Mouse (Mus musculus): Measurements from ENCODE around the gene Krt31. TPM values are rescaled to one million over a fixed set of nuclear protein-coding genes. Genes with fewer than 3 reads are reported as not detected.

The Krt31 gene
- polyA plus RNA-seq (2016; fragmentation: Nextera tagmentation; extraction: Ambion mirVana) = not detected in 2 replicates

DNA sequence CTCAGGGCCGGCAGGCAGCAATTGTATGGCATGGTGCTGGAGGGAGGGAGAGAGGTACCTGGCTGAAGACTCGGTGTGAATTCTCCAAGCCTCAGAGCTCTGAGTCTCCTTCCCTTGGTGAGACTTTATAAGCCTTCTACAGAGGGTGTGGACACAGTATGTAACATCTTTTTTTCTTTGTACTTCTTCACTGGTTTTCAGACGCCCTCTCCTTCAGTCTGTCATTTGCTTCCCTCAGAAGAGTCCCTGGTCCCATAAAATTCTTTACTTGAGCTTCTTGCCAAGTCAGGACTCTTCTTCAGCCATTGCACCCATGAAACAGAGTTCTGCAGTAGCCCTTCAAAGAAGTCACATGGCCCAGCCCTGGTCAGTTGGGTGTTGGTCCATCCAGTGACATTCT is at the start of gene Krt31:
Gene Krt31 (minus strand): TSS at position 101 of the 400 bp plus-strand sequence.
- no peaks in the 10 kb centered on the region for H3K27me3 ChIP-seq (replicated peaks; ENCODE audit: low read depth, poor library complexity, severe bottlenecking)
- no peak within 1 kb of the TSS for H3K4me3 ChIP-seq
- H3K36me3 ChIP-seq (replicated peaks) = no peaks in the 10 kb centered on the region
- DNase-seq (ENCODE audit: low spot score) = no peak
- WGBS = 86% methylated on average over 3 of the region's 3 CpGs
- no peaks in the 10 kb centered on the region for H3K9me3 ChIP-seq
- no peak within 1 kb of the TSS for H3K27ac ChIP-seq (replicated peaks)
- no peaks in the 10 kb centered on the region for H3K4me1 ChIP-seq

DNA sequence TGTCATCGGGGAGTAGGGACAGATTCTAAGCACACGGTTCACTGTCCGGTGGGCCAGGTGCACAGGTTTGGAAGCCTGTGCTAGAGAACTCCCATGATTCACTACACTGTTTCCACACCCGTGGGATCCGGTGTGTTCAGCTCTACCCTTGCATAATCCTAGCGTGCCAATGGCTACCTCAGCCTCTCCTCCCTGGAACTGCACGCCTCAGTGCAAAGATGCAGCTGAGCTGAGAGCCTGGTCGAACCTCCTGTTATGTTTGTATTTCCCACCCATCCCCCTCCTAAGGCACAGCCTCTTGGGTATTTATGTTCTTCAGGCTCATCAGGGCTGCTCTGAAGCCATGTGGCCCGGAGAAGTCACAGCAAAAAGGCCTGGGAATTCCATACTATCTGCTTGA is 47.5 kb upstream of the Krt31 start:
- no peaks in the 10 kb centered on the region for H3K36me3 ChIP-seq (replicated peaks)
- no peaks in the 10 kb centered on the region for H3K27me3 ChIP-seq (replicated peaks; ENCODE audit: low read depth, poor library complexity, severe bottlenecking)
- DNase-seq (ENCODE audit: low spot score) = no peak
- 74% methylated on average over 9 of the region's 9 CpGs for WGBS
- no peak overlapping the region for H3K27ac ChIP-seq (replicated peaks)
- H3K4me3 ChIP-seq = no peak overlapping the region
- peaks cover 17% of the 10 kb centered on the region for H3K4me1 ChIP-seq
- no peaks in the 10 kb centered on the region for H3K9me3 ChIP-seq

GRCm38 (mm10) chr11:100096141-100096540 is 45.8 kb upstream of the Krt31 start, which contains the start of gene Krt35:
Gene Krt35 (minus strand): TSS chr11:100096241.
- no peak for DNase-seq (ENCODE audit: low spot score)
- 86% methylated on average over 9 of the region's 9 CpGs for WGBS
- Histone ChIP-seq H3K27me3 (replicated peaks; ENCODE audit: low read depth, poor library complexity, severe bottlenecking) (no peaks in the 10 kb centered on the region), H3K36me3 (replicated peaks) (no peaks in the 10 kb centered on the region), H3K9me3 (no peaks in the 10 kb centered on the region), H3K4me1 (peaks cover 19% of the 10 kb centered on the region), H3K27ac (replicated peaks) (no peak within 1 kb of the TSS), H3K4me3 (no peak within 1 kb of the TSS)

GRCm38 (mm10) chr11:100088378-100089025 is 38.2 kb upstream of the Krt31 start:
- H3K36me3 ChIP-seq (replicated peaks) = no peaks in the 10 kb centered on the region
- no peak overlapping the region for H3K27ac ChIP-seq (replicated peaks)
- WGBS = 70% methylated on average over 7 of the region's 7 CpGs
- no peaks in the 10 kb centered on the region for H3K27me3 ChIP-seq (replicated peaks; ENCODE audit: low read depth, poor library complexity, severe bottlenecking)
- H3K4me1 ChIP-seq = peaks cover 2% of the 10 kb centered on the region; the same call in 1 of the 2 replicates
- H3K9me3 ChIP-seq = 0 out of 2 replicates have a peak, but pooled peaks cover 2% of the 10 kb centered on the region
- no peak overlapping the region for H3K4me3 ChIP-seq
- DNase-seq (ENCODE audit: low spot score) = no peak

DNA sequence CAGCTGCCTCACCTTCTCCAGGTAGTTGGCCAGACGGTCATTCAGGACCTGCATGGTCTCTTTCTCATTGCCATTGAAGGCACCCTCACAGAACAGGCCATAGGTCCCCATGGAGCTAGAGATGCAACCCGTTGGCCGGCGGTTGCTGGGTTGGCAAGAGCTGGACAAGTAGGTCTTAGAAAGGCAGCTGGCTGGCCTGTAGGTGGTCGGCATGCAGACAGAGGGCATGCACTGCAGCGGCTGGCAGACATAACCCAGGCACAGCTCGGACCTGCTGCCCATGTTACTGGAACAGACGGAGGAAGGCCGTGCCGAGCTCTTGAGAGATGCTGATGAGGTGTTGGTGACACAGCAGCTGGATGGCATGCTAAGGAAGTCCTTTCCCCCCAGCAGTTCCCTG is 37.5 kb upstream of the Krt31 start, which contains the start of gene Krt32:
Gene Krt32 (minus strand): TSS at position 366 of the 400 bp plus-strand sequence.
- Histone ChIP-seq H3K9me3 (0 out of 2 replicates have a peak, but pooled peaks cover 2% of the 10 kb centered on the region), H3K27ac (replicated peaks) (no peak within 1 kb of the TSS), H3K4me1 (peaks cover 2% of the 10 kb centered on the region; the same call in 1 of the 2 replicates), H3K4me3 (no peak within 1 kb of the TSS), H3K27me3 (replicated peaks; ENCODE audit: low read depth, poor library complexity, severe bottlenecking) (no peaks in the 10 kb centered on the region), H3K36me3 (replicated peaks) (no peaks in the 10 kb centered on the region)
- 92% methylated on average over 10 of the region's 10 CpGs for WGBS
- DNase-seq (ENCODE audit: low spot score) = no peak

DNA sequence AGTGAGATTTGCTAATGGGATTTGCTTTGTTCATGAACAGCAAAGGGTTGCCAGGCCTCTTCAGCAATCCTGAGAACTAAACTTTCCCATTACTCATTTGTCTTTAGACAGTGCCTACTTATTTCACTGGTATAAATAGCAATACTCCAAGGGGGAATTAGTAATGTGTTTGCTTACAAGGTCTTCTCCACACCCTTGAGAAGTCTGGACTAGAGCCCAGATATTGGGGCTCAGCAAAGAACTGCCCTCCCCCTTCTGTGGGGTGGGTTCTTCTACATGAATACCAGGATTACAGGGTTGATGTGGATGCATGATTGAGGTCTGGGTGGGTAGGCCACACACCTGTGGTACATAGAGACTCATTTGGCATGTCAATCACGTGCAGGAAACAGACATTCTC is 23.5 kb upstream of the Krt31 start:
- Histone ChIP-seq H3K9me3 (no peaks in the 10 kb centered on the region), H3K27me3 (replicated peaks; ENCODE audit: low read depth, poor library complexity, severe bottlenecking) (no peaks in the 10 kb centered on the region), H3K27ac (replicated peaks) (no peak overlapping the region), H3K4me3 (no peak overlapping the region), H3K4me1 (no peaks in the 10 kb centered on the region), H3K36me3 (replicated peaks) (no peaks in the 10 kb centered on the region)
- 64% methylated on average over 1 of the region's 1 CpGs for WGBS
- no peak for DNase-seq (ENCODE audit: low spot score)

DNA sequence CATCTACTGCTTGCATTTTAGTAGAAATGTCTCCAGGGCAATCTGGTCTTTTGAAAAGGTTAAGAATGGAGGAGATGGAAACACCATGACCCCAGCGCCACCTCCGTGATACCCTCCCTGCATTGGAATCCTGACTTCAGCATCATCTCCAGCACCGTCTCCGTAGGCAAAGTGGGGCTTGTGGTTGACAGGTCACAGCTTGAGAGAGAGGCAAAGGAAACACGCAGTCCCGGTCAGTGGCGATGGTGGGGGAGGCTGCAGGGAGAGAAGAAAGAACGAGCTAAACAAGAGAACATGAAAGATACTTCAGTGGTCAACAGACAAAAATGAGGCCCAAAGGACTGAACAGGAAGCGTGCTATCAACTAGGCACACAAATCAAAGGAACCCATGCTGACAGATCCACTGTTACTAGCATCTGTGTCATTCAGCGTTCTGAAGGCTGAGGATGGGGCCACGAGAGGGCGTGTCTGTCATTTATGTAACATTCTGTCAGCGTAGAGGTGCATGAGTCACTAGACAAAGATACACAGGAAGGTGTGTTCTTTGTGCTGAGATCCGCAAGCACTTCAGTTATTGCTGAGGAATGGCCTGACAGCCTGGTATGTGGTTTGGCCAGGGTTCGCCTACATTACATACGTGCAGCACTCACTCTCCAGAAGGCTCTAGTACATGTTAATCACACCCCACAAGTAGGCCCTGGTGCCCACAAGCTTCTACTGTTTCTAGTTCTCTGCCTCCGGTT is 17.1 kb upstream of the Krt31 start:
- no peaks in the 10 kb centered on the region for H3K9me3 ChIP-seq
- no peak overlapping the region for H3K27ac ChIP-seq (replicated peaks)
- H3K4me1 ChIP-seq = no peaks in the 10 kb centered on the region
- H3K36me3 ChIP-seq (replicated peaks) = no peaks in the 10 kb centered on the region
- no peak overlapping the region for H3K4me3 ChIP-seq
- 84% methylated on average over 17 of the region's 17 CpGs for WGBS
- DNase-seq (ENCODE audit: low spot score) = no peak
- no peaks in the 10 kb centered on the region for H3K27me3 ChIP-seq (replicated peaks; ENCODE audit: low read depth, poor library complexity, severe bottlenecking)

GRCm38 (mm10) chr11:100066236-100067010 is 16.1 kb upstream of the Krt31 start:
- no peak overlapping the region for H3K4me3 ChIP-seq
- H3K9me3 ChIP-seq = no peaks in the 10 kb centered on the region
- no peaks in the 10 kb centered on the region for H3K4me1 ChIP-seq
- no peak for DNase-seq (ENCODE audit: low spot score)
- no peak overlapping the region for H3K27ac ChIP-seq (replicated peaks)
- no peaks in the 10 kb centered on the region for H3K27me3 ChIP-seq (replicated peaks; ENCODE audit: low read depth, poor library complexity, severe bottlenecking)
- WGBS = 85% methylated on average over 12 of the region's 12 CpGs
- H3K36me3 ChIP-seq (replicated peaks) = no peaks in the 10 kb centered on the region

GRCm38 (mm10) chr11:100058875-100059274 is 8.5 kb upstream of the Krt31 start:
- no peak overlapping the region for H3K27ac ChIP-seq (replicated peaks)
- no peak for DNase-seq (ENCODE audit: low spot score)
- WGBS = 74% methylated on average over 8 of the region's 8 CpGs
- no peak overlapping the region for H3K4me3 ChIP-seq
- H3K4me1 ChIP-seq = no peaks in the 10 kb centered on the region
- no peaks in the 10 kb centered on the region for H3K27me3 ChIP-seq (replicated peaks; ENCODE audit: low read depth, poor library complexity, severe bottlenecking)
- no peaks in the 10 kb centered on the region for H3K36me3 ChIP-seq (replicated peaks)
- H3K9me3 ChIP-seq = no peaks in the 10 kb centered on the region

GRCm38 (mm10) chr11:100055686-100056655 is 5.6 kb upstream of the Krt31 start:
- Histone ChIP-seq H3K36me3 (replicated peaks) (no peaks in the 10 kb centered on the region), H3K4me1 (no peaks in the 10 kb centered on the region), H3K27me3 (replicated peaks; ENCODE audit: low read depth, poor library complexity, severe bottlenecking) (no peaks in the 10 kb centered on the region), H3K9me3 (no peaks in the 10 kb centered on the region), H3K27ac (replicated peaks) (no peak overlapping the region), H3K4me3 (no peak overlapping the region)
- DNase-seq (ENCODE audit: low spot score) = no peak
- 77% methylated on average over 9 of the region's 9 CpGs for WGBS

- no peaks in the 10 kb centered on the region for H3K4me1 ChIP-seq
- no peak overlapping the region for H3K4me3 ChIP-seq
- no peak overlapping the region for H3K27ac ChIP-seq (replicated peaks)
- H3K27me3 ChIP-seq (replicated peaks; ENCODE audit: low read depth, poor library complexity, severe bottlenecking) = no peaks in the 10 kb centered on the region
- H3K36me3 ChIP-seq (replicated peaks) = no peaks in the 10 kb centered on the region
- H3K9me3 ChIP-seq = no peaks in the 10 kb centered on the region
- no peak for DNase-seq (ENCODE audit: low spot score)
- 91% methylated on average over 2 of the region's 2 CpGs for WGBS
Measured at GRCm38 (mm10) chr11:100047193-100047592, 3.2 kb downstream of the Krt31 start.
